Mouse (Mus musculus) gastrocnemius, adult 8-10 months (tissue): ENCODE data around the gene Shisa8. TPM values are rescaled to one million over a fixed set of nuclear protein-coding genes. Genes with fewer than 3 reads are reported as not detected.

Experiments used
- DNase-seq, 2 experiments: peaks; one replicate each; pipeline ENCODE4 v3.0.0; 2022; ENCODE audit warnings: low spot score in 2 of 2
- total RNA-seq, 4 experiments: library from RNA; stranded (reverse); gene quantifications; 2 replicates each; pipeline ENCODE4 v1.2.4; 2022

Gene Shisa8
- total RNA-seq, 4 experiments from 2014 or later, result not detected

DNA sequence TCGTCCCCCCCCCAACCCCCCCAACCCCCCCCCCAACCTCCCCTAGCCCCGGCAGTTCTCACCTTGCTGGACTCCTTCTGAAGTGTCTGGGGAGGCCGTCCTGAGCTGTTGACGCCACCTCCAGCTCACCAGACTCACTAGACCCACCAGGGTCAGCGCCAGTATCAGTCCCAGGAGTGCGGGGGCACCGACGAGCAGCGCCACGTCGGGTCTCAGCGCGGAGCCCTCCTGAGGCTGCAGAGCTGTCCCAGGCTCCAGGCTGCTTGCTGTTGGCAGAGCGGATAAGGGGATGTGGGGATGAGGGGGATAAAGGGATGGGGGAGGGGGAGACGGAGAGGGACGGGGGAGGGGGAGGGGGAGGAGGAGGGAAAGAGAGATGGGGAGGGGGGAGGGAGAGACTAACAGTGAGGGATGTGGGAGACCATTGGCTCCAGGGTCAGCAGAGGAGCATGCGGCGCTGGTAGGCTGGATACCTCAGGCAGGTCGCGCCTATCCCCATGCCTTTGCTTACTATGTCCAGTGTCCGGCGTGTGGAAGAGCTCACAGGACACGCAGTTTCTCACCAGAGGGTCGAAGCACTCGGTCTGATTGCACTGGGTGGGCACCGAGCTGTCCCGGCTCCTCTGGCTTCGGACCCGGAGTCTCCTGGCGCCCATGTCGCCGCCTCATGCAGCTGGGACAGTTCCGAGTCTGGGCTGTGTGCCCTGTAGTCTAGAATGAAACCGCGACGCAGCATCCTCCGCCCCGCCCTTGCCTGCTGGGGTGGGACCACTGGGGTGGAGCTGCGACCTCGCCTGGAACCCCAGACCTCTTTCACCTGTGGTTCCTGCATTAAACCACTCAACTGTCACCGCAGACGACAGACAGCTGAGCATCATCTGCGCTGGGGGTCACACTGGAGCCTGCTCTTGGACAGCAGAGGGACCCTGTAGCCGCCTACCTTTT, 11.3 kb upstream of the Shisa8 start, which contains the start of gene Tnfrsf13c:
Tnfrsf13c (minus strand) TSS at position 713 of the 945 bp plus-strand sequence.
- DNase-seq, result no peak

DNA sequence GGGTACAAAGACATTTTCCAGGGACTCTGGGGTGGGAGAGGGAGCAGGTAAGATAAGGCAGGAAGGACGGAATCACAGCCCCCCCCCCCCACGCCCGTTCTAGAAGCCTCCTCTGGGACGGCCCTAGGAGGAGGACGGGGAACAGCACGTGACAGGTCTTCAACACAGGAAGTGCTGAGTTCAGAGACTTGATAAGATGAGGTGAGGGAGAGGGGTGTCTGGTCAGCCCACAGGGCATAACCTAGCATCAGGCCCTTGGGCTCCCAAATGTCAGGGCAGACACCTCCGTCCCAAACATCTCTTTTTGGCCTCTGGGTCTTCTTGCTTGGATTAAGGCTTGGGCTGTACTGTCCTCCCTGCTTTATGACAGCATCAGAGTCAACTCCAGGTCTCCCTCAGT, 10.6 kb upstream of the Shisa8 start:
- DNase-seq, result no peak

DNA sequence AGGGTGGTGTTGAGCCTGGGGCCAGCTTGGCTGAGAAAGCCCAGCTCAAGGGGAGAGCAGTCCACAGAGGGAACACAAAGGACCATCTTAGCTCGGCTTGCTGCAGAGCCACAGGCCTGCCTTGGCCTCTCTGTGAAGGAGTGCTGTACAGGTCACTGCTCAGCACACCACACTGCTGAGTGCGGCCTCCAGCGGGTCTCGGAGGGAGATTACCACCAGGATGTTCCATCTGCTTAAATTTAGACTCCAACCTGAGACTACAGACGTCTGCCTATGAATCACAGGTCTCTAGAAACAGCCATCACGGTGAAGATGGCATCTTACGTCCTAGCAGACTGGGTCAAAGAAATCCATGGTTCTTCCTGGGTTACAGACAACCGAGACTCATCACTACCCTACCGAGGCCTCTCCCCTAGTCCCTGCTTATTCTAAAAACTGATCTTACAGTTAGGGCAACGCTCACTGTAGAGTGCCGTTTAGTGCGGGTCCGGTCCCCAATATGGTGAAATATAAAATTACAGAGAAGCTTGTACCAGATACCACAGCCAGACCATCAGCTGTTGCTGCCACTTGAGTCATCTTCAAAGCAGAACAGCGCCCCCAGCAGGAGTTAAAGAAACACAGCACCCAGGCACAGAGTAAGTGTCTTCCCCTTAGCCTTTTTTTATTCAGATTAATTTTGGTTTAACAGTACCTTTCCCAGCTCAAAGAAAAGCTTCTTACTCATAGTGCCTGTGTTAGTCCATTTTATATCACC, 8.7 kb upstream of the Shisa8 start:
- no peak for DNase-seq

DNA sequence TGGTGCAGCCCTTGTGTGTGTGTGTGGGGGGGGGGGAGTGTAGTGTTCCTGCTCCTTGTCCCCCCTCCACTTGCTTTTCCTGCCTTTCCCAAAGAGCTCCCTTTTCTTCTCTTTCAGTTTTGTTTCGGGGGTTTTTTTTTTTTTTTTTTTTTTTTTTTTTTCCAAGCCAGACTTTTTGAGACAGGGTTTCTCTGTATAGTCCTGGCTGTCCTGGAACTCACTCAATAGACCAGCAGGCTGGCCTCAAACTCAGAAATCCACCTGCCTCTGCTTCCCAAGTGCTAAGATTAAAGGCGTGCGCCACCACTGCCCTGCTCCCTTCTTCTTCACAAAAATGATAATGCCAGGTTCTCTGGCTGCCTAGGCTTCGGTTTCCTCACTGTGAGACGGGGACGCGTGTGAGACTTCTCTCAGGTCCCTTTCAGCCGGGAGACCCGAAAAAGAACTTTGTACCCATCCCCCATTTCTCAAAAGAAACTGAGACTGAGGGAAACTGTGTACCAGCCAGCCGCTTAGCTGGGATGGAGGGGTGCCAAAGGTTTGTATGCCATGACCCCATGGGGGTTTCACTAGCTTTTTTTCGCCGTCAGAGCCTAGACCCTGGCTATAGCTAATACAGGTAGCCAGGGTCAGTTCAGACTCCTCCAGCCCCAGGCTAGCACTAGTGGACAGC, 7.5 kb upstream of the Shisa8 start:
- no peak for DNase-seq

DNA sequence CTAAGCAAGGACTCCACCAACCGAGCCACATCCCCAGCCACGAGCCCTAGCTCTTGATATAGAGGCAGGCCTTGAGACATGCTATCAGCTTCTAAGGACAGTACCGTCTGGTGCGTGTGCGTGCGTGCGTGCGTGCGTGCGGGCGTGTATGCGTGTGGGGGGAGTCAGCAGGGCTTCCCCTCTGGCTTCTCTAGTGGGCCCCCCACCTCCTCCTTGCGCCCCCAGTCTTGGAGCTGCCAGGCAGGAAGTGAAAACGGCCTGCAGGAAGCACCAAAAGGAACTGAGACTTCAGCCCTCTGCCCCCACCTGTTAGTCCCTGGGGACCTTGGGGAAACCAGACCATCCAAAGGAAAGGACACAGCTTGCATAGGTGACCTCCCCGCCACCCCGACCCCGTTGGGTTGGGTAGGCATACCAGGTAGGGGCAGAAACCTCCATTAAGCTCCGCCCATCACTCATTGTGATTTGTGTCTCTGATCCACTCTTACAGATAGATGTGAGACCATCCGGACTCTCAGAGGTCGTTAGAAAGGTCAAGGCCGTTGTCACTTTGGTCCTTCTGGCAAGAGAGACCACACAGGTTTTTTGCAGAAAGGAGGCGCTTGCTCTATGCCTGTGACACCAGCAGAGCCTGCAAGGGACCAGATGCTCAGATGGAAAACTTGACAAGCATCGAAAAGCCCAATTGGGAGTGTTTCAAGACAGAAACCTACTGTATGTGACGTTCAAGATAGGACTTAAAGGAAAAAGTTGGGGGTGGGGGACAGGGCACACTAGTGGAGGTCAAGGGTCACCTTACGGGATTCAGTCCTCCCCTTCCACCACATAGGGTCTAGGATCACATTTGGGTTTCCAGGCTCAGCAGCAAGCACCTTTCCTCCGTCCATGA, 6.4 kb upstream of the Shisa8 start:
- no peak for DNase-seq

DNA sequence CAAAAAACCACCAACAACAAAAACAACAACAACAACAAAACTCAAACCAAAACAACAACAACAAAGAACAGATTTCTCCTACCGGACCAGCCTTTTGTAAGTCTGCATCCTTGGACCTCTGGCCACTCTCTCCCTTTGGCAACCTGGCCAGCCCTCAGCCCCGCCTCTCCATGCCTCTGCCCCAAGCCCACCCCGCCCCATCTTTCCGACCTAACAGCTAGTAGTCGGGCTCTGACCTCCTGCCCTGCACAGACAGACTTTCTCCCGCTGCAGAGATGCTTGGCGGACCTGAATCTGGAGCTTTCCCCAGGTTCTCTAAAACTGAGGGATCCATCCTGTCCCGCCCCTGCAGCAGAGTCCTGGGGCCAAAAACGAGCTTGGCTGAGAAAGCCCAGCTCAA, 5.4 kb upstream of the Shisa8 start:
- DNase-seq, result no peak

DNA sequence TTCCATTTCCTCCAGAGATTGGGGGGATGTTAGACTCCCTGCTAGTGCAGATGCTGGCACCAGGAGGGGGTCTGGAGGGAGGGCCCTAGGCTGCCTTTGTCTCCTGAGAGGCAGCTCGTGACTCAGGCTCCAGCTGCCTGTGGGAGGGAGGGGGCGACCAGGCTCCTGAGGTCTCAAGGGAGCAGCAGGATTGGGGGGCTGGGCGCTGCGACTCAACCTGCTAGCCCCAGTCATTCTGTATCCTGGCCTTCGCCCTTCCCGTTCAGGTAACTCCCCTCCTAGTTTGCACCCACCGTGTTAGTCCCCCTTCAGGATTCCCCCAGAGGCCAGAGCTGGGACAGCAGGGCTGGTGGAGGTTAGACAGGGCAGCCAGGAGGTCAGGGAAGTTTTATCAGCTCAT, 4.4 kb upstream of the Shisa8 start:
- DNase-seq, result no peak

DNA sequence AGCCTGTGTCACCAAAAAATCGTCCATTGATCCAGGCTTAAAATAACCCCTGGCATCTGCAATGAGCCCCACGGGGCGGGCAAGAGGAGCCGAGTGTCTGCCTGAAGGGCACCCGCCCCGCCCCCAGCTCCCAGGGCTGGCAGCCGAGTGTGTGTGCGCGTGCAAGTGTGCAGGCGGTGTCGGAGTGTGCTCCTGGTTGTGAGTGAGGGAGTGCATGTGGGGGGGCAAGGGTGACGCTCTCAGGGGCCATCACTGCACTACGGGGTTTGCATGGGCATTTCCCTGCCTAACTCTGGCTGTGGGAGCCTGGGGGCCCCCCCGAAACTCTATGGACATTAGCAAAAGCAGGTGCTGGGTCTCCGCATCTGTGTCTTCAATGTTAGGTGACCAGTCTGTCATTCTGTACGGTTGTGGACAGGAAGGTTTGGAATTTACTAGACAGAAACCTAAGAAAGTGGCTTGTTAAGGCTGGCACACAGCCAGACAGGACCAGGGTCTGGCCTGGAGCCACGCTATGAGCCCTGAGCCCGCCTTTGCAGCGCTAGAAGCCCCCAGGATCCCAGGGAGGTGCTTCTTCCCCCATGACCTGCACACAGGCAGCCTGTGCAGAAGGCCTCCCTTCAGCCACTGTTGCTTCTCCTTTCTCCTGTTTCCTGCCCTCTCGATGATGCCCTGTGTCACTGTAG, 3.7 kb upstream of the Shisa8 start:
- no peak for DNase-seq

DNA sequence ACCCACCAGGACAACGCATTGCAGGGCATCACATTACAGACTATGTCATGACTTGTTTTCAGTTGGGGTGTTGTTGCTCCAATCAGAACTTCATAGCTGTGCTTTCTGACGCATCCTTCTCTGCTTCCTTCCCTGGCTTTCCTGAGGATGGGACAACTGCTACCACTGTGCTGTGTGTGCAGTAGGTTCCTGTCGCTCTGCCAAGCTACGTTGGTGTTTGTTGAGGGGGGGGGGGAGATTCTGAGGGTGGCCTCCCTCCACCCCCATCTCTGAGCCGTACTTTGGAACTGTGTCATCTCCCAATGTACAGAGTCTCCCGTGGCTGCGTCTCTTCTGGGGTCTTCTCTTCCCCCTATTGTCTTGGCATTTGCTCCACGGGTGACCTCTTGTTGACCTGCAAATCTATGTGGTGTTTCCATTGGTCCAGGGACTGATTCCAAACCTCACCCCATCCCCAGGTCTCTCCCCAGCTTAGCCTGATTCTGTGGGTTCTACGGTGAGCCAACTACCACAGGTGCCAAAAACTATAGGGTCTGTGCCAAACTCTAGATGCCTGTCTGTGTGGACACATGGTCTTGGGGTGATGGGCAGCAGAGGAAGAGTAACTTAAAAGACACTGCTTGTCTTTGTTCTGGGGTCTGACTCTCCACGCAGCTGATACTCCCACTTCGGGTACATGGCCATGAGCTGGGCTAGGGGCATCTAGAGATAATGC, 2.9 kb upstream of the Shisa8 start:
- no peak for DNase-seq

DNA sequence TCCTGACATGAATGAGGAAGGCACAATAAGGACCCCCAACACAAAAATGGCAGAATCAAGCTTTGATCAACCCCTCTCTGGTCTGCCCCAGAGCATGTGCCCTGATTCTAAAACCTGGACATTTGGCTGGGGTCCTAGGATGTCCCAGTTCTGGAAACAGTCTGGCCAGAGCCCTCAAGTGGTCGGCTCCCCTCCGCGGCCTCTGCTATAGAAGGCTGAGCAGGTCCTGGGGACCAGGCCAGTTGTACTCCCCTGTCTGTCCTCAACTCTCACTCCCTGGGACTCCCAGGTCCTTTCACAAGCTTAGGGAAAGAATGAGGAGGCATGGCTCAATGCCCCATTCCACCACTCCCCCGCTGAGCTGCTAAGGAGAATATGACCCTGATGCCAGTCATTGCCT, 607 bp upstream of the Shisa8 start:
- DNase-seq, result no peak

DNA sequence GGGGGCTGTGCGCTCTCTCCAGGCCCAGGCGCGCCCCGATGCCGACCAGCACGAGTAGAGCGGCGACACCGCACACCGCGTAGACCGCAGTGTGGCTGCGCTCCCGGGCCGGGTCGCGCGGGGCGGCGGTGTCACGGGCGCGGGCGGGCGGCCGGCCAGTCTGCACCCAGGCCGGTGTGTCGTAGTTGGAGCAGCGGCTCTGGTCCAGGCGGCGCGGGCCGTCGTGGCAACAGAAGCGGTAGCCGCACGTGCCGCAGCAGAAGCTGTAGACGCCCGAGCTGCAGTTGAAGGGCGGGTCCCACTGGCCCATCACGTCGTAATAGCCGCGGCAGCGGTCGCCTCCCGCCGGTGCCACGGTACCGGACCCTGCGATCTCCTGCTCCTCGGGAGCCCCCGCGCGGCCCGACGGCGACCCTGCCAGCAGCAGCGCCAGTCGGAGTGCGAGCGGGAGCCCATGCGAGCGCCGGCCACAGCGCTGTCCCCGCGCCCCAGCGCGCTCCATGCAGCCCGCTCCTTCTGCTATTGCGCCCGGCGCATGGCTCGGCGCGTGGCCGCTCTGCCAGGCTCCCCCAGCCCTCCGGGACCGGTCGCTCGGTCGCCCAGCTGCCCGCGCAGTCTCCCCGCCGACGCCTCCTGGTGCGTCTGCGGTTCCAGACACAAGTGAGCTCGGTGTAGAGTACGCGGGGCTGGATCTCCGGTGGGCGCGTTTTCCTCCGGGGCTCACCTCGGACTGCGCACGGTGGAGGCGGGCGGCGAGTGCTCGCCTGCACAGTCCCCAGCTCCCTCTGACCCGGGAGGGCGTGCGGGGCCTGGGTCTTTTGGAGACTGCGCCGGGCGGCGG, 484 bp downstream of the Shisa8 start:
- DNase-seq, result no peak

DNA sequence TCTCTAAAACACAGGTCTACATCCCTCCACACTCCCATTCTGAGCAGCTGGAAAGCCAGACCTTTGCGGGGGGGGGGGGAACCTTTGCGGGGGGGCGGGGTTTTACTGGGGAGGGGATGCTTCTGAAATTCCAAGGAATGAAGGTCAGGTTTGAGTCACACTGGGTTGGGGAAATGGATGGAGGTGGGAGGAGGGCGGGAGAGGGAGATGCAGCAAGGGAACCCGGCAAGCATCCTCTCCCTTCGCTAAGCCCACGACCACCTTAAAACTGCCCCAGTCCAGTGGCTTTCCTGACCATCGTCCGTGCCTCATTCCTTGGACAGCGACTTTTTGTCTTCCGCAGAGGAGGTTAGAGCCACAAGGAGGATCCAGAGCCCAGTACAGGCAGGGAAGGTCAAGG, 1.3 kb downstream of the Shisa8 start:
- no peak for DNase-seq

DNA sequence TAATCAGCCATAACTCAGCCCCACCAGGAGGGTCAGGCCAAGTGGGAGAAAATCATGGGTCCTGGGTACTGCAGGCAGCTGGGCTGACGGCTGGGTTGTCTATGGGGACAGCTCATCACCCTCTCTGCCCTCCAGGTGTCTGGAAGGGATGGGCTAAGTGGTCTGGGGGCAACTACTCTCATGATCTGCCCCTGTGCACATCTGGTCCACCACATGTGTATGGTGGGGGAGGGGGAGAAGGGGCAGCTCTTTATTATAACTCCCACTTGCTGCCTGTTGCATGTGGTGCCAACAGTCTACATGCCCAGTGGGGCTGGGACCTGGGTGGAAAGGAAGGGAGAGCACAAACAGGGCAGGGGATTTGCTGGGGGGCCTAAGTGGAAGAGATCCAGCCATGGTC, 1.8 kb downstream of the Shisa8 start:
- DNase-seq, result no peak

DNA sequence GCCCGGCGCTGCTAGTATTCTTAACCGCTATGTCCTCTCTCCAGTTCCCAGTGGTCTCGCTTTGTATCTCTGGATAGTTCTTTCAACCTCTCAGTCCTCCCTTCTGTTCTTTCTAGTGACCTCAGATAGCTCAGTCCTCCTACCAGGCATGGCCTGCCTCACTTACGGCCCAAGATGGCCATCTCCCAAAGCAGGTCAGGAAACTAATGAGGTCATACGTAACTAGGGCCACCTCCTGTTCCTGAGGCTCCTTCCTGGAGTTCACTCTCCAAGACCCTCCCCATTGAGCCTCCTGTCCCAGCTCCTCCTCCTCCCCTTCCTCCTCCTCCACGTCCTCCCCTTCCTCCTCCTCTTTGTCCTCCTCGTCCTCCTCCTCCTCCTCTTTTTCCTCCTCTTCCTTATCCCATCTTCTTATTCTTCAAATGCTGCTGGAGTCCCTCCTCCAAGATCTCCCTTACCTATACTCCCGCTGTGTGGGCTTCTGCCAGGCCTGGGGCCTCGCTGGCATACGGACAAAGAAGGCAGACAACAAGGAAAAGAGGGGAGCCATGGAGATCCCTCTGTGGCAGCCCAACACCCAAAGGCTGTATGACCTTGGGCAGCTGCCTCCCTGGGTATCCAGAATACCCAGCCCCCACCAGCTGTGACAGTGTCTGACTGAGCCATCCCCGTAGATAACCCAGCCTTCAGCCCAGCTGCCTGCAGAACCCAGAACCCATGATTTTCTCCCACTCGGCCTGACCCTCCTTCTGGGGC, 3.1 kb downstream of the Shisa8 start:
- no peak for DNase-seq

DNA sequence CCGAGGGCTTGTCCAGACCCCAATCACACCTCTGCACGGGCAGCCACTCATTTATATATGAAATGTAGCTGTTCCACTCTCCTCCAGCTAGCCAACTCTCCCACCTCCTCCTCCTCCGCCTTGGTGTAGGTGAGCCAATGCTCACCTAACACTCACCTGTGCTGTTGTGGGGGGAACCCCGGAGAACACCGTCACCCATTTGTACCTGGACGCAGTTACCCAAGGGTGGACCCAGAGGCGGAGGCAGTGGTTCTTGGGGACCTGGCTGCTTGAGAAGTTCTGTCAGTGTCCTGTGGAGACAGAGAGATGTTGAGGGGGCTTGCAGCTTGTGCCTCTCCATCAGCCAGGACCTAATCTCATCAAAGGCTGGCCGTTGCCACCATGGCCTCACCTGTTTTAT, 4.3 kb downstream of the Shisa8 start:
- DNase-seq, result no peak

DNA sequence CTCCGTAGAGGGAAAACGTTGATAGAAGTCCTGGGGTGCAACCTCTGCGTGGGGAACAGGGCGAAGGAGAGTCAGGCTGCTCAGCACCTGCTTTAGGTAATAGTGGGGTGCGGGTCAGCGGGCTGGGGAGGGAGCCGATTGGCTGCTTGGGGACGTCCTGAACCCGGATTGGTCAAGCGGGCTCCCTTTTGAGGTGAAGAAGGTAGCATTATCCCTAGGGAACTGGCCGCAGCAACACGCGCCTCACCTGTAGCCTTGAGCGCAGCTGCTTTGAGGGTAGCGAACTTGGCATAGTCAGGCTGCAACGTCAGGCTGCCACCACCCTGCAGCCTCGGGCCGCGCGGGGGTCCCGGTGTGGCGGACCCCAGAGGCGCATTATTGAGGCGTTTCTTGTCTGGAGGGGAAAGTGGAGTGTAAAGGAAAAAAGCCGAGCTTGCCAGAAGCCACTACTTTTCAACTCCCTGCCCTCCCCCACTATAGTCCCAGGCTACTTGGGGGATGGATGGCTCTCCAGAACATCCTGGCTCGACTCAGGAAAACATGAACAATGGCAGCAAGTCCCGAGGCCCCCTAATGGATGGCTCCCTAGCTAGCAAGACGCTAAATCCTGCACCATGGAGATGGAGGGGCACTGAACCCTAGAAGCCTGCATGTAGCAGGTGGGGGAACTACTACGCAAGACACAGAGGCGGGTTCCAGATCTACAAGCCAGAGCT, 5.0 kb downstream of the Shisa8 start:
- DNase-seq, result no peak

DNA sequence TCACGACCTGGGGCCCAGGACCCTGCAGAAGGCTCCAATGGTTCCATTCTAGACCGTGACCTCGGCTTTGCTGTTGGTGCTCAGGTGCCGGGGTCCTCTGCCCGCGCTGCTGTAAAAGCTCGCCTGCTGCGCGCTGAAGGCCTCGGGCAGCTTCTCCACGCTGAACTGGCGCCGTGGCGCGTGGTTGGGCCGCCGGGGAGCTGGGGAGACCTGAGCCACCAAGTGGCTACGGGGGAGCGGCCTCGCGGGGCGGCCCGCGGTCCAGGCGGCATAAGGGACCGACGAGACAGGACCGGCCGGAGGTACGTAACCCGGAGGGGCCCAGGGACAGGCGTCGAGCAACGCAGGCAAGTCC, 5.5 kb downstream of the Shisa8 start:
- no peak for DNase-seq
